1 mouse cellular context compared by ENCODE assay signal in genomic region chr11:116306126-116306982, GRCm38 (mm10).
TF ChIP-seq lines count a peak whose summit lies in the region.

No protein-coding gene starts in this region.

TF ChIP-seq in MEL, 35 proteins besides CTCF, POLR2A, EP300 and RAD21 (continued from another document):
- TF ChIP-seq TCF12 (IDR thresholded peaks at IDR 0.05; ENCODE audit: low read depth, low read length) = peak; percentile 81
- peak; percentile 78; the same call in 1 of the 2 replicates for TF ChIP-seq NELFE (IDR thresholded peaks at IDR 0.05; ENCODE audit: low read depth, low read length)
- TF ChIP-seq ZC3H11A (IDR thresholded peaks at IDR 0.05; ENCODE audit: low read depth, low read length) = no peak
- TF ChIP-seq MAZ (IDR thresholded peaks at IDR 0.05; ENCODE audit: low read depth, low read length) = peak; percentile 95
- TF ChIP-seq USF1 (IDR thresholded peaks at IDR 0.05; ENCODE audit: low read depth, low read length) = peak; percentile 63
- peak; percentile 80; the same call in 1 of the 2 replicates for TF ChIP-seq MYC (IDR thresholded peaks at IDR 0.05; ENCODE audit: low read depth, low read length)
- TF ChIP-seq ZNF384 (IDR thresholded peaks at IDR 0.05; ENCODE audit: low read depth, low read length) = peak; percentile 34; the same call in 1 of the 2 replicates
- TF ChIP-seq SMC3 (IDR thresholded peaks at IDR 0.05; ENCODE audit: low read depth, low read length) = peak; percentile 18; the same call in 1 of the 2 replicates
- TF ChIP-seq POLR2AphosphoS5 (IDR thresholded peaks at IDR 0.05; ENCODE audit: borderline replicate concordance, low read depth, low read length) = 0 out of 2 replicates have a peak, but pooled peaks have one; percentile 32
- TF ChIP-seq USF2 (IDR thresholded peaks at IDR 0.05; ENCODE audit: borderline replicate concordance in 1 of 2, insufficient read depth in 1 of 2, low read depth in 1 of 2, low read length in 2 of 2) = no peak
- TF ChIP-seq GATA1 (IDR thresholded peaks at IDR 0.05; ENCODE audit: low read depth, low read length) = no peak
- peak; percentile 71 for TF ChIP-seq CHD2 (IDR thresholded peaks at IDR 0.05; ENCODE audit: low read length)
- peak; percentile 100 for TF ChIP-seq HCFC1 (IDR thresholded peaks at IDR 0.05; ENCODE audit: low read depth, low read length)
- TF ChIP-seq BHLHE40 (IDR thresholded peaks at IDR 0.05; ENCODE audit: borderline replicate concordance, low read depth, low read length) = no peak
- TF ChIP-seq TBP (IDR thresholded peaks at IDR 0.05; ENCODE audit: low read depth, low read length) = peak; percentile 60
- no peak for TF ChIP-seq UBTF (IDR thresholded peaks at IDR 0.05; ENCODE audit: borderline replicate concordance, insufficient read depth, low read depth, low read length)
- TF ChIP-seq MAX (IDR thresholded peaks at IDR 0.05; ENCODE audit: low read length) = peak; percentile 60; the same call in 1 of the 2 replicates
- TF ChIP-seq RCOR1 (IDR thresholded peaks at IDR 0.05; ENCODE audit: low read depth, low read length) = peak; percentile 82
- TF ChIP-seq ETS1 (IDR thresholded peaks at IDR 0.05; ENCODE audit: low read depth, low read length) = peak; percentile 75
- TF ChIP-seq ELF1 (IDR thresholded peaks at IDR 0.05; ENCODE audit: low read depth, low read length) = peak; percentile 97
- TF ChIP-seq E2F4 (IDR thresholded peaks at IDR 0.05; ENCODE audit: borderline replicate concordance, low read depth, low read length) = peak; percentile 51; the same call in 1 of the 2 replicates
- peak; percentile 86 for TF ChIP-seq MXI1 (IDR thresholded peaks at IDR 0.05; ENCODE audit: low read depth, low read length)
- peak; percentile 66; the same call in 1 of the 2 replicates for TF ChIP-seq MEF2A (IDR thresholded peaks at IDR 0.05; ENCODE audit: extremely low read depth, insufficient replicate concordance, low read depth, low read length, poor library complexity, severe bottlenecking)
- no peak for TF ChIP-seq TAL1 (IDR thresholded peaks at IDR 0.05; ENCODE audit: low read length)
- TF ChIP-seq NRF1 (IDR thresholded peaks at IDR 0.05; ENCODE audit: insufficient read depth, low read depth, low read length, poor library complexity, severe bottlenecking) = peak; percentile 63
TF ChIP-seq in MEL: peak in this region for 24.
